Mouse (Mus musculus): ENCODE measurements around the gene Igfbp4. TPM values are rescaled to one million over a fixed set of nuclear protein-coding genes. Genes with fewer than 3 reads are reported as not detected.

The Igfbp4 gene
- polyA plus RNA-seq, 1 experiment from 2014 or later = 467 TPM

DNA sequence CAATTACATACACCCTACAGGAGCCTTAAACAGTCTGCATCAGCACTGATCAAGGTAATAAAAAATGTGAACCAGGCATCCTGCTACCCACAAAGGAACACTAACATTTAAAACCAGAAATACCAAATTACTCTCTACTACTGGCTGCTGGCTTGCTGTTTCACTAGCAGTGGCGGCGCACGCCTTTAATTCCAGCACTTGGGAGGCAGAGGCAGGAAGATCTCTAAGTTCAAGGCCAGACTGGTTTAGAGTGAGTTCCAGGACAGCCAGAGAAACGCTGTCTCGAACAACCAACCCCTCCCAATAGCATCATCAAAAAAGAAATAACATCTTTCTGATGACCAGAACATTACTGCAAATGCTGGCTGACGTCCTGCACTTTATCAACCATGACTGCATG lies 21.2 kb upstream of the Igfbp4 start:
- no peaks in the 10 kb centered on the region for H3K27me3 ChIP-seq (replicated peaks; ENCODE audit: control insufficient read depth, insufficient read depth, low read length)
- H3K9me3 ChIP-seq (ENCODE audit: control insufficient read depth, low read length) = no peaks in the 10 kb centered on the region
- H3K36me3 ChIP-seq (ENCODE audit: control insufficient read depth, insufficient read depth, low read length) = peaks cover 76% of the 10 kb centered on the region
- no peak overlapping the region for H3K9ac ChIP-seq (ENCODE audit: low read length)
- no peak for ATAC-seq (replicated peaks; ENCODE audit: low FRiP score, low TSS enrichment, low read depth)
- no peak for DNase-seq (ENCODE audit: low spot score)
- 94% methylated on average over 6 of the region's 6 CpGs for WGBS
- no peak overlapping the region for H3K4me2 ChIP-seq (ENCODE audit: low read length)
- H3K4me1 ChIP-seq (replicated peaks; ENCODE audit: control insufficient read depth, insufficient read depth, low read length) = peaks cover 13% of the 10 kb centered on the region
- no peak overlapping the region for H3K4me3 ChIP-seq (ENCODE audit: low read depth, low read length)
- H3K27ac ChIP-seq (ENCODE audit: low read depth) = no peak overlapping the region

DNA sequence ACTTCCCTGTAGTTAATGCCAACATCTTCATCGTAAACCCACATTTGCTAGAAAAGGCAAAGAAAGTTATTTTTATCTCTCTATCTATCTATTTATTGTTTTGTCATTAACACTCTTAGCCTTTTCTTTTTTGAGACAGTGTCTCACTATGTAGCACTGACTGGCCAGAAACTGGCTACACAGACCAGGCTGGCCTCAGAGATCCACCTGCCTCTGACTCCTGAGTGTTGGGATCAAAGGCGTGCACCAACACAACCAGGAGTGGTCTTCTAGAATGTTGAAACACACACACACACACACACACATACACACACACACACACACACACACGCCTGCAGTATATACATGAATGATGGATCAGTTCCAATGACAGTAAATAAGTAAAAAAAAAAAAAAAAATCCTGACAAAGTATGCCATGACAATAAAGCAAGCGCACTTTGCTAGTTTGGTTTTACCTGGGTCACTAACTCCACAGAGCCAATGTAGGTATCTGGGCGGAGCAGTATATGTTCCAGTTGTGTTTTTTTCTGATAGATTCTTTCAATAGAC lies 18.6 kb upstream of the Igfbp4 start:
- peaks cover 50% of the 10 kb centered on the region for H3K36me3 ChIP-seq (ENCODE audit: control insufficient read depth, insufficient read depth, low read length)
- peak overlapping the region; percentile 70 for H3K4me3 ChIP-seq (ENCODE audit: low read depth, low read length)
- no peak overlapping the region for H3K27ac ChIP-seq (ENCODE audit: low read depth)
- DNase-seq (ENCODE audit: low spot score) (no peak), ATAC-seq (replicated peaks; ENCODE audit: low FRiP score, low TSS enrichment, low read depth) (no peak)
- H3K4me2 ChIP-seq (ENCODE audit: low read length) = peak overlapping the region; percentile 72
- peaks cover 13% of the 10 kb centered on the region for H3K4me1 ChIP-seq (replicated peaks; ENCODE audit: control insufficient read depth, insufficient read depth, low read length)
- H3K27me3 ChIP-seq (replicated peaks; ENCODE audit: control insufficient read depth, insufficient read depth, low read length) = no peaks in the 10 kb centered on the region
- peak overlapping the region; percentile 83 for H3K9ac ChIP-seq (ENCODE audit: low read length)
- 76% methylated on average over 5 of the region's 5 CpGs for WGBS
- H3K9me3 ChIP-seq (ENCODE audit: control insufficient read depth, low read length) = no peaks in the 10 kb centered on the region

DNA sequence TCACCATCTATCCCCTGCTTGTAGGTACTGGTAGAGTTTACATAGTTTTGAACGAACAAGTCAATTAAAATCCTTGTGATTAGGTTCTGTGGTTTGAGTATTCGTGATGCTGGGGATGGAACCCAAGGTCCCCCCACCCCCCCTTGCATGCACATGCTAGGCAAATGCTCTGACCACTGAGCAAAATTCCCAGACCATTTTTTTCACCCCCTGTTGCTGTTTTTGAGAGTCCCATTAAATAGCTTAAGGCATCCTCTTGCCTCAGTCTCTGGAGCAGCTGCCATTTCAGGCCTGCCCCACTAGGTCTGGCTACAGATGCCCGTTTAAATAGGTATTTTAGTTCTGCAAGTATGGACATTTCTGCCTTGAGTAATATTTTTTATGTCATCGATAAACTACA lies 17.9 kb upstream of the Igfbp4 start:
- DNase-seq (ENCODE audit: low spot score) (no peak), ATAC-seq (replicated peaks; ENCODE audit: low FRiP score, low TSS enrichment, low read depth) (no peak)
- 8% methylated on average over 4 of the region's 4 CpGs for WGBS
- Histone ChIP-seq H3K9ac (ENCODE audit: low read length) (peak overlapping the region; percentile 83), H3K4me1 (replicated peaks; ENCODE audit: control insufficient read depth, insufficient read depth, low read length) (peaks cover 13% of the 10 kb centered on the region), H3K9me3 (ENCODE audit: control insufficient read depth, low read length) (no peaks in the 10 kb centered on the region), H3K27me3 (replicated peaks; ENCODE audit: control insufficient read depth, insufficient read depth, low read length) (no peaks in the 10 kb centered on the region), H3K4me2 (ENCODE audit: low read length) (peak overlapping the region; percentile 72), H3K36me3 (ENCODE audit: control insufficient read depth, insufficient read depth, low read length) (peaks cover 43% of the 10 kb centered on the region), H3K4me3 (ENCODE audit: low read depth, low read length) (peak overlapping the region; percentile 70), H3K27ac (ENCODE audit: low read depth) (peak overlapping the region; percentile 48; the same call in 1 of the 2 replicates)

DNA sequence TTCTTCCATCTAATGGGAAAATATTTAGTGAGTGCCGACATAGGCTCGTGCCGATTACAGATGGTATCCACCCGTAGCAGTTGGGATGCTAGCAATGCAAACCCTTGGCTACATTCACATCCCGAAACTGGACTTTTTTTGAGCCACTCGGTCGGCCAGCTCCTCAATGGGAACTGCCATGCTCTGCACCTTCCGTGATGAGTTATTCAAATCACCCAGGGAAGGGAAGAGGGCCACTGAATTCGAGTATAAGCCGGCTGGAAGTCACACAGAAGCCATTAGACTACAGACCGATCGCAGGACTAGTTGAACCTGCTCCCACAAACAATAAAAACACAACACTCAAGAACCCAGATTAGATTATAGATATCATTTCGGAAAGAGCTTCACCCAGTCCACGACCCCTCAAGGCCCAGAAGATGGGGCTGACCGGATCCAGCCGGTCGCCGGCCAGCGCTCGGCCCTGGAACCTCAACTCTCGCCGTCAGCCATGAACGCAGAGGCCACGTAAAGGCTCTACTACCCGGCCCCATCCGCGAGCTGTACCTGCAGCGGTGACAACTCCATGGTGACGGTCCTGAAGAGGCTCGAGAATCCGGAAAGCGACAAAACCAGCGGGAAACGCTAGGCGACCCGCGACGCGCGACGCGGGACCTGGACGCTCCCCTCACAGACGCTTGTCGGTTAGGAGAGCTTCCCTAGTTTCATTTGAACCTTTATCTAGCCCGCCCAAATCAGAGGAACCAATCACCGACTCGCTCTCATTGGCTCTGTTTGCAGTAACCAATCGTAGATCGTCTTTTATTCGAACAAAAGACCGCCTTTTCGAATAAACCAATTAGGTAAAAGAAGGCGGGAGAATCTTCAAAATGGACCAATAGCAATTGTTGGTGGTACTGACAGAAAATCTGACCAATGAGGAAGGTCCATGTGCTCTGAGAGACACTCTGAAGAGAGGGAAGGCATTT lies 17.3 kb upstream of the Igfbp4 start, which contains the start of gene Top2a:
TSS of gene Top2a (minus strand) at position 690 of the 968 bp plus-strand sequence.
- Histone ChIP-seq H3K27me3 (replicated peaks; ENCODE audit: control insufficient read depth, insufficient read depth, low read length) (no peaks in the 10 kb centered on the region), H3K4me3 (ENCODE audit: low read depth, low read length) (peak within 1 kb of the TSS; percentile 70), H3K9me3 (ENCODE audit: control insufficient read depth, low read length) (no peaks in the 10 kb centered on the region), H3K36me3 (ENCODE audit: control insufficient read depth, insufficient read depth, low read length) (peaks cover 36% of the 10 kb centered on the region), H3K4me1 (replicated peaks; ENCODE audit: control insufficient read depth, insufficient read depth, low read length) (peaks cover 13% of the 10 kb centered on the region), H3K4me2 (ENCODE audit: low read length) (peak within 1 kb of the TSS; percentile 72), H3K27ac (ENCODE audit: low read depth) (peak within 1 kb of the TSS; percentile 51; the same call in 1 of the 2 replicates), H3K9ac (ENCODE audit: low read length) (peak within 1 kb of the TSS; percentile 83)
- WGBS = under 1% methylated on average over 54 of the region's 54 CpGs
- ATAC-seq (replicated peaks; ENCODE audit: low FRiP score, low TSS enrichment, low read depth) (peak; percentile 94), DNase-seq (ENCODE audit: low spot score) (peak; percentile 100)

DNA sequence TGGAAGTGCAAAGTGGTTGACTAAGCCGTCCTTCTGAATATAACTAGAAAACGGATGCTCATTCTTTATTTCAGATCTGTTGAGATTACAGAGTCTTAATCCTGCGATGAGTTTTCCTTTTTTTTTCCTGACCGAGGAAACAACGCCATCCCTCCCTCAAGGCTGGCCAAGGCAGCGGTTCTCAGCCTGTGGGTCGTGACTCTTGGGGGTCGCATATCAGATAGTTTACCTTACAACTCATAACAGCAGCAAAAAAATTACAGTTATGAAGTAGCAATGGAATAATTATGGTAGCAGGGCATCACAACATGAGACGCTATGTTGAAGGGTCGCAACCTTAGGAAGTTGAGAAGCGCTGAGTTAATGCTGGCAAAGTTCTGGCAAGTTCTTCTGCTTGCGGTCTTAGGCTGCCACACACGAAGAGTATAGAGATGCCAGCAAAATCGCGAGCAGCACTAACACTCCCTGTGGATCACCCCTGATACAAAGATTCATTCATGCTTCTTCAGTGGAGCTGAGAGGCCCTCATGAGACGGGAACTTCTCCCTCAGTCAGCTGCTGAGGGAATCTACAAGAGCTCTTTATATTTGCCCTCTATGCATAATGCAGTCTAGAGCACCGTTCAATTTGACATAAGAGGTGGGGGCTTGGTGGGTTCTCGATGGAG lies 16.4 kb upstream of the Igfbp4 start:
- peak; percentile 66 for DNase-seq (ENCODE audit: low spot score)
- peak overlapping the region; percentile 51; the same call in 1 of the 2 replicates for H3K27ac ChIP-seq (ENCODE audit: low read depth)
- no peak for ATAC-seq (replicated peaks; ENCODE audit: low FRiP score, low TSS enrichment, low read depth)

DNA sequence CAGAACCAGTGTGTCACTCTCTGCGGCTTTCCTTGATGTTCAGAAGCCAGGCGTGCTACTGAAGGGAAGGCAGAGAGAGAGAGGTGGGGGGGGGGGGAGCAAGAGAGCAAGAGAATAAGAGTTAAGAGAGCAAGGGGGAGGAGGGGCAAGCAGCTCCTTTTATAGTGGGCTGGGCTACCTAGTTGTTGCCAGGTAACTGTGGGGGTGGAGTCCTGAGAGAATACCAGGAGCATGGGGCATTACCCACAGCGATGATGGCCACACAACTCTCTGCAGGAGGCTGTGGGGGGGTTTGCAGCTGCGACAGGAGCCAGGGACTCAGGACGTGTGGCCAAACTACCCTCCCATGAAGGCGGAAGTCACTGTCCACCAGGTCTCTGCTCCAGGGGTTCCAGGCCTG lies 15.2 kb upstream of the Igfbp4 start:
- H3K36me3 ChIP-seq (ENCODE audit: control insufficient read depth, insufficient read depth, low read length) = peaks cover 17% of the 10 kb centered on the region
- no peak for DNase-seq (ENCODE audit: low spot score)
- no peak overlapping the region for H3K4me3 ChIP-seq (ENCODE audit: low read depth, low read length)
- H3K27me3 ChIP-seq (replicated peaks; ENCODE audit: control insufficient read depth, insufficient read depth, low read length) = no peaks in the 10 kb centered on the region
- no peak for ATAC-seq (replicated peaks; ENCODE audit: low FRiP score, low TSS enrichment, low read depth)
- H3K9me3 ChIP-seq (ENCODE audit: control insufficient read depth, low read length) = no peaks in the 10 kb centered on the region
- 86% methylated on average over 6 of the region's 6 CpGs for WGBS
- no peak overlapping the region for H3K27ac ChIP-seq (ENCODE audit: low read depth)
- H3K4me2 ChIP-seq (ENCODE audit: low read length) = no peak overlapping the region
- H3K9ac ChIP-seq (ENCODE audit: low read length) = no peak overlapping the region
- peaks cover 13% of the 10 kb centered on the region for H3K4me1 ChIP-seq (replicated peaks; ENCODE audit: control insufficient read depth, insufficient read depth, low read length)

More for the DNA sequence above, 16.4 kb upstream of the Igfbp4 start:
- H3K4me1 ChIP-seq (replicated peaks; ENCODE audit: control insufficient read depth, insufficient read depth, low read length) = peaks cover 13% of the 10 kb centered on the region
- peaks cover 30% of the 10 kb centered on the region for H3K36me3 ChIP-seq (ENCODE audit: control insufficient read depth, insufficient read depth, low read length)
- WGBS = 38% methylated on average over 18 of the region's 18 CpGs
- no peaks in the 10 kb centered on the region for H3K9me3 ChIP-seq (ENCODE audit: control insufficient read depth, low read length)
- peak overlapping the region; percentile 70 for H3K4me3 ChIP-seq (ENCODE audit: low read depth, low read length)
- peak overlapping the region; percentile 14; the same call in 1 of the 2 replicates for H3K9ac ChIP-seq (ENCODE audit: low read length)
- H3K4me2 ChIP-seq (ENCODE audit: low read length) = peak overlapping the region; percentile 54
- no peaks in the 10 kb centered on the region for H3K27me3 ChIP-seq (replicated peaks; ENCODE audit: control insufficient read depth, insufficient read depth, low read length)

DNA sequence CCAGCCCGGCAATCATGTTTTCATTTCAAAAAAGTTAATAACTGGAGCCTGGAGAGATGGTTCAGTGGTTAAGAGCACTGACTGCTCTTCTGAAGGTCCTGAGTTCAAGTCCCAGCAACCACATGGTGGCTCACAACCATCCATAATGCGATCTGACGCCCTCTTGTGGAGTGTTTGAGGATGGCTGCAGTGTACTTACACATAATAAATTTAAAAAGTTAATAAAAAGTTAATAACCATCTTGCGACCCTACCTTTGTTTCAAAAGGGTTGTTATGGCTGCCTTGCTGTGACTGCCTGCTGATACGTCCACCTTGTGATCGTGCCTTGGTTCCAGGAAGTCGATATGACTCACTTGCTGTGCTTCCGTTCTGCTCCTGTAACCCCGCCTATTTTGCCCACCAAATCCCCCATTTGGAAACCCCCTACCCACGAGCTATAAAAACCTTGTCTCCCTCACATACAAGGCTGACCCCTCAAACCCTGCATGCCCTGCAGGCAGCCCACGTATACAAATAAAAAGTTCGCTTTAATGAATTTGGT lies 14.1 kb upstream of the Igfbp4 start:
- WGBS = 85% methylated on average over 12 of the region's 12 CpGs

DNA sequence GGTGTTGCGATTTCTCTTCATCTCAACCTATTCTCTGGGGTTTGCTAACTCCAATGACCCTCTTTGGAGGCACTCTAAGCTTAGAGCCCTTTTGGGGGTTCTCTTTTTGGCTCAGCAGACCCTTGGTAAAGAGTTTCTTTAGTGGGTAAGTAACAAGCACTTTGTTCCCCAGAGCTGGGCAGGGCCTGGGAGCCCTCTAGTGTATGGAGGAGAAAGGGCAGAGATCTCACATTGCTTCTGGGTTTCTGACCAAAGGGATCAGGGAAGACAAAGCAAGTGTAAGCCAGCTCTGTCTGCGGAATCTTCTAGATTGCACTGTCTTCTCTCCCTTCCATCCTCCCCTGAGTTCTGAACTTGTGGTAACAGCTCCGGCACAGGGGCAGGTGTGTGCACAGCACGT lies 5.7 kb upstream of the Igfbp4 start:
- Histone ChIP-seq H3K9ac (ENCODE audit: low read length) (no peak overlapping the region), H3K27me3 (replicated peaks; ENCODE audit: control insufficient read depth, insufficient read depth, low read length) (no peaks in the 10 kb centered on the region), H3K4me2 (ENCODE audit: low read length) (no peak overlapping the region), H3K4me3 (ENCODE audit: low read depth, low read length) (no peak overlapping the region), H3K36me3 (ENCODE audit: control insufficient read depth, insufficient read depth, low read length) (no peaks in the 10 kb centered on the region), H3K27ac (ENCODE audit: low read depth) (no peak overlapping the region), H3K9me3 (ENCODE audit: control insufficient read depth, low read length) (no peaks in the 10 kb centered on the region), H3K4me1 (replicated peaks; ENCODE audit: control insufficient read depth, insufficient read depth, low read length) (peaks cover 2% of the 10 kb centered on the region; the same call in 1 of the 2 replicates)
- WGBS = 68% methylated on average over 4 of the region's 4 CpGs
- ATAC-seq (replicated peaks; ENCODE audit: low FRiP score, low TSS enrichment, low read depth) = no peak
- DNase-seq (ENCODE audit: low spot score) = no peak

More for the DNA sequence above, 14.1 kb upstream of the Igfbp4 start:
- Histone ChIP-seq H3K9ac (ENCODE audit: low read length) (no peak overlapping the region), H3K4me2 (ENCODE audit: low read length) (no peak overlapping the region), H3K4me1 (replicated peaks; ENCODE audit: control insufficient read depth, insufficient read depth, low read length) (peaks cover 13% of the 10 kb centered on the region), H3K4me3 (ENCODE audit: low read depth, low read length) (no peak overlapping the region), H3K36me3 (ENCODE audit: control insufficient read depth, insufficient read depth, low read length) (peaks cover 6% of the 10 kb centered on the region; the same call in 1 of the 2 replicates), H3K27me3 (replicated peaks; ENCODE audit: control insufficient read depth, insufficient read depth, low read length) (no peaks in the 10 kb centered on the region), H3K9me3 (ENCODE audit: control insufficient read depth, low read length) (no peaks in the 10 kb centered on the region), H3K27ac (ENCODE audit: low read depth) (no peak overlapping the region)
- DNase-seq (ENCODE audit: low spot score) (no peak), ATAC-seq (replicated peaks; ENCODE audit: low FRiP score, low TSS enrichment, low read depth) (no peak)

Data from intestine, embryonic 14.5 days (tissue).